Mouse (Mus musculus) liver, embryonic 15.5 days (tissue): Measurements from ENCODE around the gene Trpm3. TPM values are rescaled to one million over a fixed set of nuclear protein-coding genes. Genes with fewer than 3 reads are reported as not detected.

Experiments
- ATAC-seq: fragments of 200-750 bp; cut with Nextera tagmentation; 2 replicates; pipeline ENCODE4 v1.8.0; 2017; ENCODE audit warnings: moderate number of reproducible peaks, mild to moderate bottlenecking, moderate library complexity; ENCODE audit not compliant: insufficient read depth
- H3K27ac ChIP-seq: fragments of 300-500 bp; sonication (generic); replicated peaks from 2 replicates; pipeline ENCODE4 v1.5.1; 2015; ENCODE audit warnings: mild to moderate bottlenecking, inconsistent platforms
- H3K27me3 ChIP-seq: fragments of 300-500 bp; sonication (generic); 2 replicates; pipeline ENCODE4 v1.6.1; 2015; ENCODE audit warnings: mild to moderate bottlenecking, inconsistent platforms
- H3K36me3 ChIP-seq: fragments of 300-500 bp; sonication (generic); replicated peaks from 2 replicates; pipeline ENCODE4 v1.6.1; 2015; ENCODE audit warnings: moderate library complexity, mild to moderate bottlenecking, inconsistent platforms
- H3K4me1 ChIP-seq: fragments of 300-500 bp; sonication (generic); replicated peaks from 2 replicates; pipeline ENCODE4 v1.6.1; 2015; ENCODE audit warnings: inconsistent platforms
- H3K4me2 ChIP-seq: fragments of 300-500 bp; sonication (generic); 2 replicates; pipeline ENCODE4 v1.6.1; 2015; ENCODE audit warnings: moderate library complexity, mild to moderate bottlenecking, inconsistent platforms
- H3K4me3 ChIP-seq: fragments of 300-500 bp; sonication (generic); replicated peaks from 2 replicates; pipeline ENCODE4 v1.5.1; 2015; ENCODE audit warnings: mild to moderate bottlenecking, inconsistent platforms
- H3K9ac ChIP-seq: fragments of 300-500 bp; sonication (generic); 2 replicates; pipeline ENCODE4 v1.6.1; 2015; ENCODE audit warnings: moderate library complexity, mild to moderate bottlenecking, inconsistent platforms
- H3K9me3 ChIP-seq: fragments of 300-500 bp; sonication (generic); replicated peaks from 2 replicates; pipeline ENCODE4 v1.6.1; 2016; ENCODE audit warnings: inconsistent platforms
- WGBS: fragments of 180-500 bp; shearing (Covaris S2); methylation state at CpG from one replicate; pipeline ENCODE4 v1.1.7; 2015; ENCODE audit warnings: mixed read lengths; ENCODE audit not compliant: insufficient replicate concordance; 5-methylcytosine and 5-hydroxymethylcytosine counted together
- polyA plus RNA-seq: library from polyadenylated mRNA; unstranded; fragments of >200 nt; fragmentation: Nextera tagmentation; extraction: Ambion mirVana; gene quantifications from 2 replicates; pipeline ENCODE4 v1.2.1, GENCODE M21; 2015

Trpm3 gene
- polyA plus RNA-seq, 1 experiment from 2014 or later: 0.03 TPM

- Histone ChIP-seq H3K4me3 (no peak overlapping the region), H3K36me3 (no peaks in the 10 kb centered on the region), H3K27ac (no peak overlapping the region), H3K4me1 (no peaks in the 10 kb centered on the region), H3K4me2 (no peak overlapping the region), H3K27me3 (no peaks in the 10 kb centered on the region), H3K9me3 (no peaks in the 10 kb centered on the region), H3K9ac (no peak overlapping the region)
- ATAC-seq: no peak
- WGBS: 44% methylated on average over 3 of the region's 3 CpGs
Measured at GRCm38 (mm10) chr19:22768242-22768641, 629.4 kb downstream of the Trpm3 start.

GRCm38 (mm10) chr19:22775191-22775695 lies 636.4 kb downstream of the Trpm3 start:
- no peaks in the 10 kb centered on the region for H3K27me3 ChIP-seq
- no peak overlapping the region for H3K4me2 ChIP-seq
- H3K27ac ChIP-seq: no peak overlapping the region
- no peak for ATAC-seq
- H3K4me1 ChIP-seq: no peaks in the 10 kb centered on the region
- H3K9me3 ChIP-seq: no peaks in the 10 kb centered on the region
- H3K36me3 ChIP-seq: no peaks in the 10 kb centered on the region
- no peak overlapping the region for H3K9ac ChIP-seq
- no peak overlapping the region for H3K4me3 ChIP-seq
- WGBS: 77% methylated on average over 3 of the region's 3 CpGs

GRCm38 (mm10) chr19:22780192-22780843 lies 641.5 kb downstream of the Trpm3 start:
- Histone ChIP-seq H3K27me3 (no peaks in the 10 kb centered on the region), H3K36me3 (no peaks in the 10 kb centered on the region), H3K27ac (no peak overlapping the region), H3K4me1 (no peaks in the 10 kb centered on the region), H3K4me3 (no peak overlapping the region), H3K4me2 (no peak overlapping the region), H3K9me3 (no peaks in the 10 kb centered on the region), H3K9ac (no peak overlapping the region)
- ATAC-seq: no peak
- WGBS: 64% methylated on average over 7 of the region's 7 CpGs

- no peaks in the 10 kb centered on the region for H3K36me3 ChIP-seq
- no peak overlapping the region for H3K27ac ChIP-seq
- H3K9me3 ChIP-seq: no peaks in the 10 kb centered on the region
- H3K4me1 ChIP-seq: no peaks in the 10 kb centered on the region
- H3K4me2 ChIP-seq: no peak overlapping the region
- no peaks in the 10 kb centered on the region for H3K27me3 ChIP-seq
- no peak overlapping the region for H3K4me3 ChIP-seq
- ATAC-seq: no peak
- no peak overlapping the region for H3K9ac ChIP-seq
Measured at GRCm38 (mm10) chr19:22781579-22781978, 642.7 kb downstream of the Trpm3 start.

GRCm38 (mm10) chr19:22783745-22784144 lies 644.9 kb downstream of the Trpm3 start:
- no peaks in the 10 kb centered on the region for H3K36me3 ChIP-seq
- WGBS: 37% methylated on average over 2 of the region's 2 CpGs
- H3K4me3 ChIP-seq: no peak overlapping the region

GRCm38 (mm10) chr19:22789753-22790152 lies 650.9 kb downstream of the Trpm3 start:
- no peaks in the 10 kb centered on the region for H3K36me3 ChIP-seq
- H3K4me3 ChIP-seq: no peak overlapping the region
- 54% methylated on average over 3 of the region's 3 CpGs for WGBS
- no peaks in the 10 kb centered on the region for H3K4me1 ChIP-seq
- no peak overlapping the region for H3K4me2 ChIP-seq
- H3K27ac ChIP-seq: no peak overlapping the region
- H3K9me3 ChIP-seq: no peaks in the 10 kb centered on the region
- no peak for ATAC-seq
- H3K9ac ChIP-seq: no peak overlapping the region
- no peaks in the 10 kb centered on the region for H3K27me3 ChIP-seq

More at GRCm38 (mm10) chr19:22783745-22784144, 644.9 kb downstream of the Trpm3 start:
- H3K9me3 ChIP-seq: no peaks in the 10 kb centered on the region
- H3K4me1 ChIP-seq: no peaks in the 10 kb centered on the region
- no peak overlapping the region for H3K4me2 ChIP-seq
- no peak for ATAC-seq
- H3K9ac ChIP-seq: no peak overlapping the region
- no peak overlapping the region for H3K27ac ChIP-seq
- no peaks in the 10 kb centered on the region for H3K27me3 ChIP-seq

GRCm38 (mm10) chr19:22796996-22797395 lies 658.1 kb downstream of the Trpm3 start:
- H3K4me3 ChIP-seq: no peak overlapping the region
- no peaks in the 10 kb centered on the region for H3K36me3 ChIP-seq
- no peaks in the 10 kb centered on the region for H3K4me1 ChIP-seq
- no peak for ATAC-seq
- H3K4me2 ChIP-seq: no peak overlapping the region
- 66% methylated on average over 2 of the region's 2 CpGs for WGBS
- no peaks in the 10 kb centered on the region for H3K9me3 ChIP-seq
- no peak overlapping the region for H3K27ac ChIP-seq
- no peaks in the 10 kb centered on the region for H3K27me3 ChIP-seq
- H3K9ac ChIP-seq: no peak overlapping the region

DNA sequence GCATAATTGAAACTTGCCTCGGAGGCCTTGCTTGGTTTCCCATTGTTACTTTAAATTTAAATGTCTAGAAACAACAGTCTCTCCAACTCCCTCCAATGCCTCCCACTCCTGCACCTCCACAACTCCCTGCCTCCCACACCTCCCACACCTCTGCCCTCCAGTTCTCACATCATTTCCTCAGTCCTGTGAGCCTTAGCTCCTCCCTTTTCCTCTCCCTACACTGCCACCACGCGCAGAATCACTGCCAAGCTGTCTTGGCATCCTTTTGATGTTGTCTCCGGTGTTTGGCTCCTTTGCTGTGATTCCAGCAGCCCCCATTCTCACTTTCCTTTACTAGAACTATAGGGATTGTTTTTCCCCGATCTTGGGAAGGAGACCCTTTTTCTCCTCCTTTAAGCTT lies 661.6 kb downstream of the Trpm3 start:
- H3K4me1 ChIP-seq: no peaks in the 10 kb centered on the region
- no peaks in the 10 kb centered on the region for H3K27me3 ChIP-seq
- no peaks in the 10 kb centered on the region for H3K36me3 ChIP-seq
- H3K4me3 ChIP-seq: no peak overlapping the region
- no peak overlapping the region for H3K4me2 ChIP-seq
- H3K9ac ChIP-seq: no peak overlapping the region
- ATAC-seq: no peak
- WGBS: 16% methylated on average over 5 of the region's 5 CpGs
- H3K9me3 ChIP-seq: no peaks in the 10 kb centered on the region
- H3K27ac ChIP-seq: no peak overlapping the region

DNA sequence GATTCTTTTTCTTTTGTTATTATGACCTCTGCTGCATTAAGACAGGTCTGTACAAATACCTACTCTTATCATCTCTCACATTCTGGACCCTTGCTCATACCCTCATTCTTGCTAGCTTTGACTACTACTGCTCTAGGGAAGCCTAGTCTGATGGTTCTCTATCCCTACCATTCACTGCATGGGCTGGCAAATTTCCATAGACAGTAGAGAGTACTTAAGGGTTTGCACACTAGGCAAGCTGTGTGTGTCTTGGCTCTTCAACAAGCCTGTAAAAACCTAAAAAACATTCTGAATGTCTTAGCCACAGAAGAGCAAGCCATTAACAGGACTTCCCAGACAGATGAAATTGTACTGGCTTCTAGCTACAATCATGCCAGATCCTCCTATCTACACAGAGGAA lies 664.5 kb downstream of the Trpm3 start:
- no peaks in the 10 kb centered on the region for H3K9me3 ChIP-seq
- no peak overlapping the region for H3K4me3 ChIP-seq
- H3K4me2 ChIP-seq: no peak overlapping the region
- no peaks in the 10 kb centered on the region for H3K36me3 ChIP-seq
- H3K27me3 ChIP-seq: no peaks in the 10 kb centered on the region
- no peaks in the 10 kb centered on the region for H3K4me1 ChIP-seq
- ATAC-seq: no peak
- no peak overlapping the region for H3K27ac ChIP-seq
- no peak overlapping the region for H3K9ac ChIP-seq

DNA sequence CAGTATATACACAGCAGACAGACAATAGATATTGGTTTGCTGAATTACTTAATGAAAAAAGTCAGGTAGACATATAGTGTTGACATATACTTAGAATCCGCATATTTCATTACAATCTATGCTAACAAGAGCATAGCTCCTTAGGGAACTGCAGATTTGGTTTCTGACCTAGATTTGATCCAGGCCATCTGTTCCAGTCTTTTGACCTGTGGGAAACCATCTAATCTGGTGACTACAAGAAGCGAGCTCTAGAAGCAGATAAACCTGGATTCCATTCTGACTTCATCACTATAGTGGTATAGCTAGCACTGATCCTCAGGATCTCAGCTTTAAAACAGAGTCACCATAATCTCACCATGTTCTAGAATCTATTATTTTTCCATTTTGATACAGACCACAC lies 665.5 kb downstream of the Trpm3 start:
- no peak for ATAC-seq
- 52% methylated on average over 2 of the region's 2 CpGs for WGBS
- Histone ChIP-seq H3K27me3 (no peaks in the 10 kb centered on the region), H3K4me2 (no peak overlapping the region), H3K9me3 (no peaks in the 10 kb centered on the region), H3K9ac (no peak overlapping the region), H3K27ac (no peak overlapping the region), H3K36me3 (no peaks in the 10 kb centered on the region), H3K4me1 (no peaks in the 10 kb centered on the region), H3K4me3 (no peak overlapping the region)

- no peak overlapping the region for H3K27ac ChIP-seq
- no peaks in the 10 kb centered on the region for H3K9me3 ChIP-seq
- no peak for ATAC-seq
- no peaks in the 10 kb centered on the region for H3K4me1 ChIP-seq
- no peak overlapping the region for H3K4me2 ChIP-seq
- no peaks in the 10 kb centered on the region for H3K36me3 ChIP-seq
- 60% methylated on average over 3 of the region's 3 CpGs for WGBS
- no peak overlapping the region for H3K4me3 ChIP-seq
- H3K27me3 ChIP-seq: no peaks in the 10 kb centered on the region
- no peak overlapping the region for H3K9ac ChIP-seq
Measured at GRCm38 (mm10) chr19:22810247-22810646, 671.4 kb downstream of the Trpm3 start.

- Histone ChIP-seq H3K9me3 (no peaks in the 10 kb centered on the region), H3K27ac (no peak overlapping the region), H3K27me3 (no peaks in the 10 kb centered on the region), H3K36me3 (no peaks in the 10 kb centered on the region), H3K4me2 (no peak overlapping the region), H3K4me1 (no peaks in the 10 kb centered on the region), H3K9ac (no peak overlapping the region), H3K4me3 (no peak overlapping the region)
- ATAC-seq: no peak
- WGBS: 66% methylated on average over 8 of the region's 8 CpGs
Measured at GRCm38 (mm10) chr19:22821741-22822140, 682.9 kb downstream of the Trpm3 start.
